Mouse (Mus musculus): ENCODE results near the gene Stk38l.

DNA sequence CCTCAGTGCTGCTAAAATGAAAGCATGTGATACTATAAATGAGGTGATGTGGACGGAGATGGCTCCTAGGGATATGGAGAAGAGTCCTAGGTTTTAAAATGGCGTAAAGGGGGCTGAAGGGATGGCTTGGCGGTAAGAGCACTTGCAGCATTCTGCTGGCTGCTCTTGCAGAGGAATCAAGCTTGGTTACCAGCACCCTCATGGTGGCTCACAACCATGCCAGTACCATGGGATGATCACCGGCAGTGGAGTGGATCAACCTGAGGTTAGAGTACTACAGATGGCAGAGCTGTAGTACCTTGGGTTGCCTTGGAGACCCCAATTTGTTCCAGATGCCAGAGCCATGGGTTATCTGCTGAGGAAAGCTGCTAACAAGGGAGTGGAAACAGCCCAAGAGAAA is 26.4 kb upstream of the Stk38l start:
- TF ChIP-seq POLR2A (IDR thresholded peaks at IDR 0.05; ENCODE audit: insufficient read depth, low read depth, low read length), result no peak
- TF ChIP-seq CTCF (IDR thresholded peaks at IDR 0.05), result no peak

Data from heart, adult 2 months (tissue).